Mouse (Mus musculus): ENCODE data around the gene Slc30a1.

Gene Slc30a1

DNA sequence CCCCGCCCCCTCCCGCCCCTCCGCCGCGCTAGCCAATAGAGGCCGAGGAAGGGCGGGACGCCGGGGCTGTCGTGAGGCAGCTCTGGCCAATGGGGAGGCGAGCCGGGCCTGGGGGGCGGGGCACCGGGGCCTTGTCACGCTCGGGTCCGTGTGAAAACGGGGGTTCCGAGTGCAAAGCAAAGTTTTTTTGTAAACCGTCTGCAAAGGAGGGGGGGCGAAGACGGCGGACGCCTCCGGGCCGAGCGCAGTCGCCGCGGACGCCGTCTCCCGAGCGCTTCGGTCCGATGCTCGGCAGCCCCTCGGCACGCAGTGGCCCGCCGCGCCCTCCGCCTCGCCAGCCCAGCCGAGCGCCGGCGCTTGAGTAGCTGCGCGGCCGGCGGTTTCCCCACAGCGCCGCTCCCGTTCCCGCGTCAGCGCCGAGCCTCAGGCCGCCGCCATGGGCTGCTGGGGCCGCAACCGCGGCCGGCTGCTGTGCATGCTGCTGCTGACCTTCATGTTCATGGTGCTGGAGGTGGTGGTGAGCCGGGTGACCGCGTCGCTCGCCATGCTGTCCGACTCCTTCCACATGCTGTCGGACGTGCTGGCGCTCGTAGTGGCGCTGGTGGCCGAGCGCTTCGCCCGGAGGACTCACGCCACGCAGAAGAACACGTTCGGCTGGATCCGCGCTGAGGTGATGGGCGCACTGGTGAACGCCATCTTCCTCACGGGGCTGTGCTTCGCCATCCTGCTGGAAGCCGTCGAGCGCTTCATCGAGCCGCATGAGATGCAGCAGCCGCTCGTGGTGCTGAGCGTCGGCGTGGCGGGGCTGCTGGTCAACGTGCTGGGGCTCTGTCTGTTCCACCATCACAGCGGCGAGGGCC is at the start of gene Slc30a1:
TSS of gene Slc30a1 (plus strand) at position 197 of the 860 bp plus-strand sequence.
- DNase-seq (ENCODE audit: low spot score in 2 of 2) = peak; percentile 97 to 98

- no peak for DNase-seq (ENCODE audit: low spot score in 2 of 2)
These were observed 49.5 kb upstream of the Slc30a1 start for GRCm38 (mm10) chr1:191856886-191857651.

- DNase-seq (ENCODE audit: low spot score in 2 of 2) = no peak
These were observed 48.4 kb upstream of the Slc30a1 start for GRCm38 (mm10) chr1:191858136-191858535.

DNA sequence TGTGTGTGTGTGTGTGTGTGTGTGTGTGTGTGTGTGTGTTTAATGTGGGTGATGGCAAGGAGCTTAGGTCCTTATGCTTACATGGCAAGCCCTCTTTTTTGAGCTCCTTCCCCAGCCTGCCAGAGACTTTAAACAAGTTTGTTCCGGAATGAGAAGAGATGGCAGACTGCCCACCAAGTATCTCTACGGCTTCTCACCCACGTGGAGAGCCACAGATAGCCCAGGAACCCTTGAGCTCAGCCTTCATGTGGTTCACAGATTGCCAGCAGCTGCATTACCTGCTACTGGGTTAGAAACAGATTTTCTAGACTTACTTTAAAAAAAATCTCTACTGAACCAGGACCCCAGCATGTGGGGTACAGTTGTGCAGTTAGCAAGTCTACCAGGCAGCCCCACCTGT is 46.7 kb upstream of the Slc30a1 start:
- no peak for DNase-seq (ENCODE audit: low spot score in 2 of 2)

GRCm38 (mm10) chr1:191861247-191861646 is 45.3 kb upstream of the Slc30a1 start:
- DNase-seq (ENCODE audit: low spot score in 2 of 2) = no peak

DNA sequence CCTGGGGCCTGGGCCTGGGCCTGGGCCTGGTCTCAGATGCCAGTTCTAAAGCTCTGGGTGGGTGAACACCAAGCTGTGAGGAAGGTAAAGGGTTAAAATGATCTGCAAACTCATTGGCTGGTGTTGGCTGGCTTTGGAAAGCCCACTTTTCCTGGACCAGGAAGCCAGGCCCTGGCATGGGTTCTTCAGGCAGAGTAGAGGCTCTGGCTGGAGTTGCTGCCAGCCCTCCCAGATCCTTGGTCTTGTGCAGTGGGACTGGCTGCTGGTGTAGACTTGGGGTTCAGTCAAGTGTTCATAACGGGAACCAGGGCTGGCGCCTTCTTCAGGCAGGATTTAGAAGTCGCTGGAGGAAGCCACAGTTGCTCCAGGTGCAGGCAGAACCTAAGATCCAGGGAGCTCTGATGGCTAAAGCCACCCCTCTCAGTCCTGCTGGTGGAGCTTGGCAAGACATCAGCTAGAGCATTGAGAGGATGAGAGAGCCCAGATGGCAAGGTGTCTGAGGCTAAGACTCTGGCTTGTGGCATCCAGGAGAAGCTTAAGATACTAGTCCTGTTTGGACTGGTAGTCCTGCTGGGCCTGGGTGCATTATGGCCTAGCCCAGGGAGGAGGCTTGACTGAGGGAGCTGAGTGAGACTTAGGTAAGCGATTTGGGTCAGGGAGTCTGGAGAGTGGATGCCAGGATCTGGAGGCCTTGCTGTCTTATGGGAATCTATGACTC is 42.6 kb upstream of the Slc30a1 start:
- no peak for DNase-seq (ENCODE audit: low spot score in 2 of 2)

GRCm38 (mm10) chr1:191864551-191865027 is 42.0 kb upstream of the Slc30a1 start:
- DNase-seq (ENCODE audit: low spot score in 2 of 2) = no peak

GRCm38 (mm10) chr1:191872076-191872710 is 34.4 kb upstream of the Slc30a1 start:
- no peak for DNase-seq (ENCODE audit: low spot score in 2 of 2)

DNA sequence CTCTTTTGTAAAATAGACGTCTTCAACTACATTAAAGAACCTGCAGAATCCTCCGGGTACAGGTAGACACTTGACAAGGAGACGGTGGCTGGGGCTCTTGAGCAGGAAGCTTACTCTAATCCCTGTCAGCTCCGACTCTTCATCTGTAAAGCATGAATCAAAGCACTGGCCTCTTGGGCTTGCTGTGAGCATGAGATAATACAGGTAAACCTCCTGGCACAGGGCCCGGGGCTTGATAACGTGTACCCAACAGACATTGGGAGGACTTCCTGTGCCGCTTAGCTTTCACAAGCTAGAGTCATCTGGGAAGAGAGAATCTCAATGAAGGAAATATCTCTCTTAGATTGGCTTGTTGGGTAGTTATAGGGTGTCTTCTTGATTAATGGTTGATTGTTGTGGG is 31.6 kb upstream of the Slc30a1 start:
- DNase-seq (ENCODE audit: low spot score in 2 of 2) = no peak

- DNase-seq (ENCODE audit: low spot score in 2 of 2) = no peak
These were observed 30.8 kb upstream of the Slc30a1 start for GRCm38 (mm10) chr1:191875683-191876305.

DNA sequence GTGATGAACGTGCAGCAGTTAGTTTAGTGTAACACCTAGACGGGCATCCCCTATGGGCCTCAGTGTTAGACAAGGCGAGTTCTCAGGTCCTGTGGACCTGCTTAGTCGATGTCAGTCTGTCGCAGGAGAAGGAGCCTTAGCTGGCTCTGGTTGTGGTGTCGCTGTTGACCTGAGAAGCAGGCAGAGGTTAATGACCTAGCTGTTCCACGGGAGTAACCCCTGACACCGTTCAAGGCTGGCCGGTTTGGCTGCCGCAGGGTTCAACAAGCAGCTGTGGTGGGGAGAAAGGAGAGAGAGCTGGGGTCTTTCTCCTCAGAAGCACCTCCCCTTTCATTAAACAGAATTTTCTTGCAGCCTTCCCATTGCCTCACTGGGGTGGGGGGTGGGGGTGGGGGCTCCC is 28.9 kb upstream of the Slc30a1 start:
- no peak for DNase-seq (ENCODE audit: low spot score in 2 of 2)

GRCm38 (mm10) chr1:191878518-191878921 is 28.0 kb upstream of the Slc30a1 start:
- no peak for DNase-seq (ENCODE audit: low spot score in 2 of 2)

DNA sequence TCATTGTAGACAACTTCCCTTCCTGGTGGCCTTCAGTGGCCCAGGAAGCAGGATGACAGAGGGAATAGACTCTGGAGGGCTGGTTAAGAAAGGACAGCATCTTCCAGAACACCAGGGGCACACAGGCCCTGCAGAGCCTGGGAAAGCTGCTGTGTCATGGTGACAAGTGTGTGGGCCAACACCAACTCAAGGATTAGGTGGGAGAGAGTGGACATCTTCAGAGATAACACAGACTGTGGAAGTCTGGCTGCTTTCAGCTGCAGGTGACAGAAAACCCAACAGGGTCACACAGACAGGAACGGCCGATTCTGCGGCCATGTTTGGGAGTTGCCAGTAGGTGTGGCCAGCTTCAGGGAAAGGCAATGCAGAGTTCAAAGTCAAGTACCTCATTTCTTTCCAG is 26.3 kb upstream of the Slc30a1 start:
- DNase-seq (ENCODE audit: low spot score in 2 of 2) = no peak

DNA sequence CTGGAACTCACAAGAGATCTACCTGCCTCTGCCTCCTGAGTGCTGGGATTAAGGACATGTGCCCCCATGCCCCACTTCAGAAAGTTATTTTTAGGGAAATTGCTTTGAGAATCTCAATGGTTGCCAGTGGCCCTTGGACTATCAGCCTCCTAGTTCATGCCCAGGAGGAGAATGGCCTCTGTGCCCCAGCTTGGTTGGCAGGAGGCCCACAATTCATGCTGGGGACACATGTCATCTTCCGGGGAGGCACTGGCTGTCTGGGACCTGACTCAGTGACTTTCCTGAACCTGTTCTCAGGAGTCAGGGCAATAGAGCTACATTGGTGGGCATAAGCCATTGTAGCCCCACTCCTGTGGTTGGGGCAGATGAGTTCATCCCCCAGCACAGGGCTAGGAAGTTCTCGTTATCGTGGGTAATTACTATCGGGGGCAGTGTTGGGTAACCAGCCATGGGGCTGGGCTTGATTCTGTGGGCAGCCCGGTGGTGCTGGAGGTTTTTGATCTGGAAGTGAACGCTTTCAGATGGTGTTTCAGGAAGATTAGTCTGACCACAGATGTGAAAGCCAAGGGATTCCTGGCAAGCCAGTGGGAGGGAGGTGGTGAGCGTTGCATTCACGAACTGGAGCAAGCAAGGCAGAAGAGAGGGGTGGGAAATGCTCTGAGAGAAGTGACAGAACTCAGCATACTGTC is 25.5 kb upstream of the Slc30a1 start:
- DNase-seq (ENCODE audit: low spot score in 2 of 2) = no peak

- no peak for DNase-seq (ENCODE audit: low spot score in 2 of 2)
These were observed 24.9 kb upstream of the Slc30a1 start for GRCm38 (mm10) chr1:191881663-191882062.

DNA sequence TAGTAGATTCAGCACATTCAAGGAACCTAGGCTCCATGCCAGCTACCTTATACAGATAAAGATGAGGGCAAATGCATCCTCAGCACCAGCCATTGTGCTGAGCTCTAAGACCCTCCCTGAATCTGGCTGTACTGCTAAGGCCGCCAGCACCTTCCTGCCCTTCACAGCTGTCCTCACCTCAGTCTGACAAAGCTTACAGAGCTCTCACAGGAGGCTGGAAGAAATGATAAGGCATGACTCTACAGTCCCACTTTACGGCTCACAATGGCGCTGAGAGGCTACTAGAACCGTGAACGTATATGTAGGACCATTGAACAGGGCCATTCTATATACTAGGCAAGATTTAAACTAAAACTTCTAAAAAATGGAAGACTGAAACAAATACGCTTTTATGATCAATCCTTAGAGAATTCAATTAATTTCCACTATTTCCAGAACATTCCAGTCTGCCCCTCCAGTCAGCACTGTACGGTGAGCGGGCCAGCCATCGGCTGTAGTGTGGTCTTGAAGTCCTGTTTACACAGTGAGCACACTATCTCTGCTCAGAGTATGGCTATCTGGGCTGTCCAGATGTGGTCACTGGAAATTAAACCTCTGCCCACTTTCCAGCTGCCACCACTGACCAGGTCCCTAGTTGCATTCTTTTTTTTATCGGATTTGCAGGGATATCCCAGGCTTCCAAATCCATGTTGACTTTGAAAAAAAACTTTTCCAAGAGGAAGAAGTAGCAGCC is 23.9 kb upstream of the Slc30a1 start:
- no peak for DNase-seq (ENCODE audit: low spot score in 2 of 2)

GRCm38 (mm10) chr1:191883654-191884053 is 22.9 kb upstream of the Slc30a1 start:
- DNase-seq (ENCODE audit: low spot score in 2 of 2) = peak in 1 of 2 experiments; percentile 32

GRCm38 (mm10) chr1:191891912-191892311 is 14.7 kb upstream of the Slc30a1 start:
- DNase-seq (ENCODE audit: low spot score in 2 of 2) = no peak

GRCm38 (mm10) chr1:191894386-191894785 is 12.2 kb upstream of the Slc30a1 start:
- peak; percentile 26 to 37 for DNase-seq (ENCODE audit: low spot score in 2 of 2)

DNA sequence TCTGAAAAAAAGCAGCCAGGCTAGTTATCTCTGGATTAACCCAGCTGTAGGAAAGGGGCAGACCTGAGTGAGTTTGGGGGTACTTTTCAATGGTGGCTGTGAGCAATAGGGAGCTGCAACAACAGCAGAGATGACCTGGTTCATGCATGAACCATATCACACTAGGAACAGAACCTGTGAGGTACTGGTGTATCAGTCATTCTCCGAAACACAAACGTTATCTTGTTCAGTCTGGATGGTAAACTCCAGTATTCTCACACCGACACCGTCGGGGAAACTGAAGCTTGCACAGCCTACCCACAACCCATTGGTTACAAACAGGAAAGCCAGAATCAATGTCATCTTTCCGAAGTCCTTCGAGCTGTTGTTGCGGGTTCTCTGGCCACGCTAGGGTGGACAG is 11.7 kb upstream of the Slc30a1 start:
- no peak for DNase-seq (ENCODE audit: low spot score in 2 of 2)

Data from urinary bladder, adult 18-20 months (tissue).